In the genomic region with DNA sequence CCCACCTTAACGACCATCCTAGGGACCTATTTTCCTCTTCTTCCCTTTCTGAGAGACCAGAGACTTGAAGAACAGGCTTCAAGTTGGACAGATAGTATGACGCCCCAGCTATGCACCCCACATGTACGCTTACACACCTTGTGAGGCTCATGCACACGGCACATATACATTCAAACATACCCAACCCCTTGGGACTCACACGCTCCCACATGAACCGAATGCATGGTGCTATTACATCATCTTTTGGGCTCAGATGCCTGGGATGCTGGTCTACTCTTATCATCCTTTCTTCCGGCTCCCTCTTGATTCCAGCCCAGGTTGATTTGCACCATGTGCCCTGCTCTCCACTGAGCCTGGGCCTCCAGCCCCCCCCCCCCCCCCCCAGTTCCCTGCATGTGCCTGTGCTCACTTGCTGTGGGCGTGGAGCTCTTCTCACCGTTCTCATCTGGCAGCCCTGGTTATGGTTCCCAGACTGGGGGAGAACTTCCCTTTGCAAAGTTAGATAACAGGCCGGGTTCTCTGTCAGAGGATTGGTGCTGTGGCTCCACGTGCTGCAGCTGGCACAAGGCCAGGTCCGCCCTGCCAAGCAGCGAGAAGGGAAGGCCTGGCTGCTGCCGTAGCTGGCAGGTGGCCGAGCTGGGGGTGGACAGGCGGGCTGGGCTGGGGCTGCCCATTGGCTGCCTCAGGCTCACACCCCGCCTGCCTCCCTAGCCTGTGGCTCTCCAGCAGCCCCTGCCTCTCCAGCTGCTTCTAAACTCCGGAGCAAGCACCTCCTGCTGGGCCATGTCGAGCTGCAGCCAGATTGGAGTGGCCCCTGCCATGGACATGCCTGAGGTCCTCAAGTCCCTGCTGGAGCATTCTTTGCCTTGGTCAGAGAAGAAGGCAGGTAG, we compare ENCODE assay signal across 8 mouse cellular contexts. TPM values are rescaled to one million over a fixed set of nuclear protein-coding genes. Genes with fewer than 3 reads are reported as not detected.
DNase-seq lines count a peak whose midpoint lies in the region; ATAC-seq and TF ChIP-seq lines count a peak whose summit lies in the region.

Tef (plus strand) TSS at position 421 of the 890 bp plus-strand sequence.

- peaks cover 5% of the 10 kb centered on the region; the same call in 1 of the 2 replicates for H3K36me3 ChIP-seq in embryonic facial prominence, embryonic 13.5 days
- H3K36me3 ChIP-seq in kidney, adult 2 months (ENCODE audit: control insufficient read depth, insufficient read depth, low read length) = no peaks in the 10 kb centered on the region; the same call in 1 of the 2 replicates
- H3K36me3 ChIP-seq in limb, embryonic 12.5 days = 0 out of 2 replicates have a peak, but pooled peaks cover 5% of the 10 kb centered on the region
- no peaks in the 10 kb centered on the region for H3K36me3 ChIP-seq in midbrain, embryonic 15.5 days (replicated peaks)
- H3K36me3 ChIP-seq in spleen, adult 2 months (ENCODE audit: control insufficient read depth, insufficient read depth, low read length) = no peaks in the 10 kb centered on the region

- H3K4me3 ChIP-seq in embryonic facial prominence, embryonic 13.5 days = peak within 1 kb of the TSS; percentile 40
- peak within 1 kb of the TSS; percentile 77 for H3K4me3 ChIP-seq in kidney, adult 2 months (ENCODE audit: insufficient read depth, low read depth, low read length)
- peak within 1 kb of the TSS; percentile 35 for H3K4me3 ChIP-seq in limb, embryonic 12.5 days (replicated peaks)
- H3K4me3 ChIP-seq in midbrain, embryonic 15.5 days = peak within 1 kb of the TSS; percentile 28
- peak within 1 kb of the TSS; percentile 52; the same call in 1 of the 2 replicates for H3K4me3 ChIP-seq in spleen, adult 2 months (ENCODE audit: extremely low read depth, insufficient read depth, insufficient read length)

- H3K27ac ChIP-seq in embryonic facial prominence, embryonic 13.5 days = peak within 1 kb of the TSS; percentile 81
- peak within 1 kb of the TSS; percentile 99 for H3K27ac ChIP-seq in kidney, adult 2 months (ENCODE audit: insufficient read depth, low read depth, low read length)
- peak within 1 kb of the TSS; percentile 78 for H3K27ac ChIP-seq in limb, embryonic 12.5 days
- H3K27ac ChIP-seq in midbrain, embryonic 15.5 days = peak within 1 kb of the TSS; percentile 66
- H3K27ac ChIP-seq in spleen, adult 2 months (ENCODE audit: insufficient read depth, low read length) = peak within 1 kb of the TSS; percentile 44

- H3K9ac ChIP-seq in embryonic facial prominence, embryonic 13.5 days = peak within 1 kb of the TSS; percentile 67
- H3K9ac ChIP-seq in limb, embryonic 12.5 days (replicated peaks) = peak within 1 kb of the TSS; percentile 34
- peak within 1 kb of the TSS; percentile 26; the same call in 1 of the 2 replicates for H3K9ac ChIP-seq in midbrain, embryonic 15.5 days

- peak; percentile 92 for DNase-seq in 3134 (ENCODE audit: extremely low read depth, insufficient read length, low spot score)
- peak; percentile 100 for DNase-seq in adrenal gland, postnatal 36 days
- DNase-seq in heart, adult 18-20 months = peak; percentile 99 to 100
- peak; percentile 100 for DNase-seq in kidney, adult 2 months
- DNase-seq in spleen, adult 2 months (ENCODE audit: low read depth in 1 of 2, low spot score in 2 of 2) = peak; percentile 62 to 82

- peaks cover 51% of the 10 kb centered on the region for H3K4me1 ChIP-seq in embryonic facial prominence, embryonic 13.5 days
- peaks cover 52% of the 10 kb centered on the region for H3K4me1 ChIP-seq in kidney, adult 2 months (ENCODE audit: control insufficient read depth, insufficient read depth, low read length)
- H3K4me1 ChIP-seq in limb, embryonic 12.5 days (replicated peaks) = peaks cover 32% of the 10 kb centered on the region
- H3K4me1 ChIP-seq in midbrain, embryonic 15.5 days = peaks cover 16% of the 10 kb centered on the region
- peaks cover 8% of the 10 kb centered on the region for H3K4me1 ChIP-seq in spleen, adult 2 months (ENCODE audit: control insufficient read depth, insufficient read depth, insufficient read length)

- peak; percentile 94 for ATAC-seq in embryonic facial prominence, embryonic 13.5 days (ENCODE audit: insufficient number of reproducible peaks, insufficient read depth, low FRiP score, low TSS enrichment, low read depth)
- peak; percentile 98 for ATAC-seq in limb, embryonic 12.5 days (ENCODE audit: insufficient number of reproducible peaks, insufficient read depth, low FRiP score, low TSS enrichment, low read depth)
- ATAC-seq in midbrain, embryonic 15.5 days (replicated peaks) = peak; percentile 96

- H3K9me3 ChIP-seq in embryonic facial prominence, embryonic 13.5 days = no peaks in the 10 kb centered on the region
- H3K9me3 ChIP-seq in limb, embryonic 12.5 days = no peaks in the 10 kb centered on the region
- H3K9me3 ChIP-seq in midbrain, embryonic 15.5 days = no peaks in the 10 kb centered on the region

- WGBS in embryonic facial prominence, embryonic 13.5 days = 22% methylated on average over 19 of the region's 19 CpGs
- WGBS in kidney, adult 2 months = 17% methylated on average over 19 of the region's 19 CpGs
- WGBS in limb, embryonic 12.5 days = 25% methylated on average over 19 of the region's 19 CpGs
- 27% methylated on average over 19 of the region's 19 CpGs for WGBS in midbrain, embryonic 15.5 days
- 15% methylated on average over 19 of the region's 19 CpGs for WGBS in spleen, adult 2 months

- TF ChIP-seq POLR2A in kidney, adult 2 months (IDR thresholded peaks at IDR 0.05; ENCODE audit: low read depth, low read length) = peak; percentile 85
- TF ChIP-seq POLR2A in spleen, adult 2 months (IDR thresholded peaks at IDR 0.05; ENCODE audit: low read depth, low read length) = no peak

- peak within 1 kb of the TSS; percentile 68 for H3K4me2 ChIP-seq in embryonic facial prominence, embryonic 13.5 days
- H3K4me2 ChIP-seq in limb, embryonic 12.5 days = peak within 1 kb of the TSS; percentile 63
- H3K4me2 ChIP-seq in midbrain, embryonic 15.5 days = peak within 1 kb of the TSS; percentile 54

- peak; percentile 29; the same call in 1 of the 2 replicates for TF ChIP-seq CTCF in kidney, adult 2 months (conservative IDR thresholded peaks at IDR 0.05; ENCODE audit: insufficient read depth, insufficient read length, low read depth, low read length)
- TF ChIP-seq CTCF in spleen, adult 2 months (IDR thresholded peaks at IDR 0.05; ENCODE audit: extremely low read depth, insufficient read depth, insufficient read length, insufficient replicate concordance) = no peak

- no peaks in the 10 kb centered on the region for H3K27me3 ChIP-seq in embryonic facial prominence, embryonic 13.5 days
- H3K27me3 ChIP-seq in kidney, adult 2 months (replicated peaks; ENCODE audit: control insufficient read depth, insufficient read depth, low read length) = no peaks in the 10 kb centered on the region
- no peaks in the 10 kb centered on the region for H3K27me3 ChIP-seq in limb, embryonic 12.5 days
- H3K27me3 ChIP-seq in midbrain, embryonic 15.5 days (replicated peaks) = no peaks in the 10 kb centered on the region
- H3K27me3 ChIP-seq in spleen, adult 2 months (ENCODE audit: control insufficient read depth, insufficient read depth, low read length) = no peaks in the 10 kb centered on the region

RNA-seq across cellular contexts. Expression of gene Tef, which starts in this region (rescaled TPM):
- 100 to 1,000 TPM in 1 of 2 experiments, 10 to 100 TPM in 1; 61.4 to 101 TPM for total RNA-seq in adrenal gland, postnatal 36 days (2021)
- 29.4 and 30.3 TPM in 2 replicates for polyA plus RNA-seq in embryonic facial prominence, embryonic 13.5 days (2015; fragmentation: Nextera tagmentation; extraction: Ambion mirVana)
- total RNA-seq in heart, adult 18-20 months (2021) = 10 to 100 TPM; 67.5 to 73.0 TPM
- polyA plus RNA-seq in kidney, adult 2 months (2012; rRNA removed) = 121 and 131 TPM in 2 replicates
- 26.1 and 27.2 TPM in 2 replicates for polyA plus RNA-seq in limb, embryonic 12.5 days (2016; fragmentation: Nextera tagmentation; extraction: Ambion mirVana)
- 24.0 and 25.2 TPM in 2 replicates for polyA plus RNA-seq in midbrain, embryonic 15.5 days (2015; fragmentation: Nextera tagmentation; extraction: Ambion mirVana)
- polyA plus RNA-seq in spleen, adult 2 months (2012; rRNA removed) = 21.2 and 21.9 TPM in 2 replicates

Comparison
In these comparisons a context has a peak if more than half of its experiments do, and no peak if none do; other contexts are left out.
1. Peak in every context shown above with its lines: DNase-seq, ATAC-seq, H3K4me3 ChIP-seq and H3K27ac ChIP-seq.
2. H3K27ac ChIP-seq: peak in every context shown above with its lines; median percentile 99 in kidney, adult 2 months; 81 in embryonic facial prominence, embryonic 13.5 days; 78 in limb, embryonic 12.5 days; 66 in midbrain, embryonic 15.5 days; 44 in spleen, adult 2 months.